Mouse (Mus musculus) megakaryocyte, embryonic 14.5 days (primary cell): ENCODE measurements around the gene Clasp1.

Experiments used
- FLI1 ChIP-seq: IDR thresholded peaks from 2 replicates; pipeline ENCODE4 v1.6.1; 2012; ENCODE audit warnings: low read length, inconsistent platforms, mixed read lengths
- GATA1 ChIP-seq: IDR thresholded peaks from 3 replicates; pipeline ENCODE4 v1.6.1; 2012; ENCODE audit warnings: mixed read lengths, low read length, inconsistent platforms, borderline replicate concordance

DNA sequence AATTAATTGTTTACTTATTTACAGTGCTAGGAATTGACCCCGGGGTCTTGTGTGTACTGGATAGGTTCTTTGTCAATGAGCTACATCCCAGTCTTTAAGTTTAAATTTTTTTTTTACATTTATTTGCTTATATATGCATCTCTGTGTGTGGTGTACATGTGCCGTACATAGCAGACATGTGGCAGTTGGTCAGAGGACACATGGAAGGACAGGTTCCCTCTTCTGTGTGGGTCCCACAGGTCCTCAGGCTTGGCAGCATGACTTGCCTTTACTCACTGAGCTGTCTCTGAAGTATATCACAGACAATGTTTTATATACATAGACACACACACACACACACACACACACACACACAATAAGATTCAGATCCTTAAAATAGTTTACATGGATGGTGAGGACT is 3.4 kb downstream of the Clasp1 start:
- no peak for TF ChIP-seq GATA1
- no peak for TF ChIP-seq FLI1
